Mouse (Mus musculus) gastrocnemius, postnatal 10 days (tissue): ENCODE measurements around the gene Vmn1r21. TPM values are rescaled to one million over a fixed set of nuclear protein-coding genes. Genes with fewer than 3 reads are reported as not detected.

Experiments
- total RNA-seq, 2 experiments: library from RNA; stranded (reverse); gene quantifications; 2 replicates each; pipeline ENCODE4 v1.2.3; 2021

Vmn1r21 gene
- total RNA-seq, 2 experiments from 2014 or later: not detected

Other genes with a start within 250 kb of the Vmn1r21 start
- 10 to 100 TPM; 12.4 to 13.0 TPM for gene Pyurf, start 158.3 kb downstream of the Vmn1r21 start, total RNA-seq
- 10 to 100 TPM; 15.1 to 15.8 TPM for gene Lancl2, start 147.8 kb downstream of the Vmn1r21 start, total RNA-seq
- 10 to 100 TPM in 1 of 2 experiments, 1 to 10 TPM in 1; 8.8 to 12.1 TPM for gene Vopp1, start 25.2 kb downstream of the Vmn1r21 start, total RNA-seq
- not detected for gene Vmn1r22, start 57.7 kb upstream of the Vmn1r21 start, total RNA-seq
- not detected for gene Vmn1r23, start 76.5 kb upstream of the Vmn1r21 start, total RNA-seq
- not detected for gene Vmn1r24, start 111.2 kb upstream of the Vmn1r21 start, total RNA-seq
- gene Vmn1r25, start 130.5 kb upstream of the Vmn1r21 start, total RNA-seq: not detected
- gene Vmn1r26, start 164.8 kb upstream of the Vmn1r21 start, total RNA-seq: not detected